ENCODE assay signal across 9 mouse cellular contexts in the genomic region with DNA sequence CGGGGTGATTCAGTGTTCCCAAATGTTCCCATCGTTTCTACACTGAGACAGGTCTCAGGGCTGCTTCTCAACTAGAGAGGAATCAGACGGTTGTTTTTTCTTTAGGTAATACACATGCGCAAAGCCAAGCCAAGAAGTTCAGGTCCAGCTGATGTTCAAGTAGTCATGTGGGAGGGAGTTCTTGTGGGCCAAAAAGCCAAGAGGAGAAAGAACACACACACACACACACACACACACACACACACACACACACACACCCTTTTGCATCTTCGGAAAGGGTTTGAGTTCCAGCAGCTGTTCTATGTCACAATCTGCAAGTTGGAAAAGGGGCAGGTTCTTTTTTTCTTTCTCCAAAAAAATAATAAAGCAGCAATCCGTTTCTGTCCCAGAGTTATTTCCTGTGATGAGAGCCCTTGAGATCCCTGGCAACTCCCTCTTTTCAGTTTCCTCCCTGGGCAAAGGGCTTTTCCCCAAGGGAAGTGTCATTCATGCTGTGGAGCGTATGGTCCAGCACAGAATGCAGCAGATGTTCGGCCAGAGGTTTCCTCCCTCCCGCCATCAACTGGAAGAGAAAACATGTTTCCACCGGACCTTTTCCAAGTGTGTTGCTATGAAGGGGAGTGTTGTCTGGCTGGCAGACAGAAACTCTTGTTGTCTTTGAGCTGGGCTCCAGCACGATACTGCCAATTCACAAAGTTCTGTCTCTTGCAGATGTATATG. TPM values are rescaled to one million over a fixed set of nuclear protein-coding genes. Genes with fewer than 3 reads are reported as not detected.
DNase-seq lines count a peak whose midpoint lies in the region; ATAC-seq and TF ChIP-seq lines count a peak whose summit lies in the region.
"Had no signal": no experiment of that assay in that cellular context is flagged by ENCODE, and none has a peak within 500 bp of the region (broad histone marks: within the 10 kb centered on the region; RNA-seq: fewer than 3 reads in every experiment).

No protein-coding gene starts in this region.

- H3K9ac ChIP-seq in intestine, postnatal 0 days (ENCODE audit: low read depth, low read length) = no peak overlapping the region
- H3K9ac ChIP-seq in lung, embryonic 16.5 days (ENCODE audit: low read length) = peak overlapping the region; percentile 59
- H3K9ac ChIP-seq: midbrain, embryonic 12.5 days had no signal

- peak overlapping the region; percentile 52 for H3K4me2 ChIP-seq in intestine, postnatal 0 days (replicated peaks; ENCODE audit: low read depth)
- H3K4me2 ChIP-seq in lung, embryonic 16.5 days (ENCODE audit: low read depth, low read length) = peak overlapping the region; percentile 63
- H3K4me2 ChIP-seq: midbrain, embryonic 12.5 days had no signal

- peak overlapping the region; percentile 43; the same call in 1 of the 2 replicates for H3K27ac ChIP-seq in intestine, postnatal 0 days (ENCODE audit: low read depth, low read length)
- H3K27ac ChIP-seq in lung, embryonic 16.5 days (ENCODE audit: low read length) = peak overlapping the region; percentile 94
- H3K27ac ChIP-seq: midbrain, embryonic 12.5 days had no signal

- peak; percentile 45 for ATAC-seq in intestine, postnatal 0 days
- ATAC-seq in lung, embryonic 16.5 days (ENCODE audit: low read depth) = peak; percentile 94
- ATAC-seq in granulocyte monocyte progenitor cell, adult 5-6 weeks (replicated peaks; ENCODE audit: poor library complexity, severe bottlenecking) = no peak

- H3K9me3 ChIP-seq in intestine, postnatal 0 days (ENCODE audit: control insufficient read depth) = no peaks in the 10 kb centered on the region
- no peaks in the 10 kb centered on the region for H3K9me3 ChIP-seq in lung, embryonic 16.5 days (ENCODE audit: control insufficient read depth, low read length)
- H3K9me3 ChIP-seq: midbrain, embryonic 12.5 days had no signal

- TF ChIP-seq CTCF in intestine, postnatal 0 days (IDR thresholded peaks at IDR 0.05; ENCODE audit: low read depth) = no peak

- no peaks in the 10 kb centered on the region for H3K27me3 ChIP-seq in intestine, postnatal 0 days (replicated peaks; ENCODE audit: control insufficient read depth, insufficient read depth, low read length)
- H3K27me3 ChIP-seq in lung, embryonic 16.5 days (ENCODE audit: control insufficient read depth, insufficient read depth, low read depth, low read length) = no peaks in the 10 kb centered on the region

- H3K4me1 ChIP-seq in intestine, postnatal 0 days (replicated peaks; ENCODE audit: control insufficient read depth, insufficient read depth, low read length) = no peaks in the 10 kb centered on the region
- H3K4me1 ChIP-seq in lung, embryonic 16.5 days (replicated peaks; ENCODE audit: control insufficient read depth, insufficient read depth, low read length) = peaks cover 37% of the 10 kb centered on the region

- H3K36me3 ChIP-seq in intestine, postnatal 0 days (ENCODE audit: control insufficient read depth, insufficient read depth) = no peaks in the 10 kb centered on the region
- H3K36me3 ChIP-seq in lung, embryonic 16.5 days (ENCODE audit: control insufficient read depth, insufficient read depth, low read length) = no peaks in the 10 kb centered on the region
- H3K36me3 ChIP-seq: midbrain, embryonic 12.5 days had no signal

- WGBS in intestine, postnatal 0 days = 42% methylated on average over 11 of the region's 11 CpGs
- WGBS in lung, embryonic 16.5 days = 7% methylated on average over 11 of the region's 11 CpGs

- peak overlapping the region; percentile 0; the same call in 1 of the 2 replicates for H3K4me3 ChIP-seq in intestine, postnatal 0 days (ENCODE audit: low read depth, low read length)
- H3K4me3 ChIP-seq in lung, embryonic 16.5 days (ENCODE audit: low read length) = peak overlapping the region; percentile 37
- H3K4me3 ChIP-seq: midbrain, embryonic 12.5 days had no signal

- peak; percentile 55 for DNase-seq in adrenal gland, adult 2 months
- DNase-seq in adrenal gland, postnatal 4 days (ENCODE audit: low spot score in 2 of 2) = no peak
- DNase-seq in gastrocnemius, postnatal 10 days = peak; percentile 24
- no peak for DNase-seq in thymus, adult 18-20 months
- DNase-seq in B cell, adult 2 months = no peak

RNA-seq across cellular contexts. Expression of a gene that starts 10.7 kb away (rescaled TPM):
- 10 to 100 TPM; 20.8 to 39.6 TPM for total RNA-seq in adrenal gland, adult 2 months (2021)
- polyA plus RNA-seq in adrenal gland, adult 2 months (2012; rRNA removed) = 10.7 and 12.8 TPM in 2 replicates
- 10 to 100 TPM; 58.6 to 60.8 TPM for total RNA-seq in adrenal gland, postnatal 4 days (2021)
- total RNA-seq in gastrocnemius, postnatal 10 days (2021) = 10 to 100 TPM; 36.6 to 47.7 TPM
- 13.3 and 13.6 TPM in 2 replicates for polyA plus RNA-seq in intestine, postnatal 0 days (2015; fragmentation: Nextera tagmentation; extraction: Ambion mirVana)
- 108 and 115 TPM in 2 replicates for polyA plus RNA-seq in lung, embryonic 16.5 days (2015; fragmentation: Nextera tagmentation; extraction: Ambion mirVana)
- total RNA-seq in granulocyte monocyte progenitor cell, adult 5-6 weeks (2014; fragmentation: Nextera tagmentation) = 3.9 and 5.2 TPM in 2 replicates
- total RNA-seq in granulocyte monocyte progenitor cell, adult 5-6 weeks (2017) = 8.2 and 8.5 TPM in 2 replicates

Comparison
In these comparisons a context has a peak if more than half of its experiments do, and no peak if none do; other contexts are left out.
1. DNase-seq: peak in adrenal gland, adult 2 months (single experiment) and gastrocnemius, postnatal 10 days (single experiment); none in adrenal gland, postnatal 4 days (0 of 2), thymus, adult 18-20 months (0 of 2) and B cell, adult 2 months (0 of 2).